Mouse (Mus musculus) adrenal gland, adult 18-20 months (tissue): ENCODE results near the gene Rassf9. TPM values are rescaled to one million over a fixed set of nuclear protein-coding genes. Genes with fewer than 3 reads are reported as not detected.
A peak's percentile ranks its signal among the peaks of the same experiment; 100 is the strongest.

Experiments used
- DNase-seq, 2 experiments: peaks; one replicate each; pipeline ENCODE4 v3.0.0; 2021 to 2022; ENCODE audit warnings: low spot score in 2 of 2
- long read RNA-seq, 2 experiments: library from polyadenylated mRNA; stranded (forward); transcript quantifications; one replicate each; pipeline ENCODE4 v2.0.0; 2021
- total RNA-seq, 2 experiments: library from RNA; stranded (reverse); gene quantifications; 1 replicate in 1 of 2; 2 replicates in 1 of 2; pipeline ENCODE4 v1.2.3; 2021

Gene Rassf9
- total RNA-seq = 1 to 10 TPM; 4.0 to 4.5 TPM
- long read RNA-seq, experiment 1, full-length matches to known transcripts = 1 of 1 reads
- long read RNA-seq, experiment 1, partial matches to known transcripts = 0 of 1 reads
- long read RNA-seq, experiment 1, other reads (novel, unspliced or antisense) = 0 of 1 reads
- long read RNA-seq, experiment 2, full-length matches to known transcripts = 1 of 1 reads
- long read RNA-seq, experiment 2, partial matches to known transcripts = 0 of 1 reads
- long read RNA-seq, experiment 2, other reads (novel, unspliced or antisense) = 0 of 1 reads

- DNase-seq = peak in 1 of 2 experiments; percentile 19
These were observed at the start of gene Rassf9 for GRCm38 (mm10) chr10:102511807-102512461. TSS of gene Rassf9 (plus strand) at chr10:102512222.

DNA sequence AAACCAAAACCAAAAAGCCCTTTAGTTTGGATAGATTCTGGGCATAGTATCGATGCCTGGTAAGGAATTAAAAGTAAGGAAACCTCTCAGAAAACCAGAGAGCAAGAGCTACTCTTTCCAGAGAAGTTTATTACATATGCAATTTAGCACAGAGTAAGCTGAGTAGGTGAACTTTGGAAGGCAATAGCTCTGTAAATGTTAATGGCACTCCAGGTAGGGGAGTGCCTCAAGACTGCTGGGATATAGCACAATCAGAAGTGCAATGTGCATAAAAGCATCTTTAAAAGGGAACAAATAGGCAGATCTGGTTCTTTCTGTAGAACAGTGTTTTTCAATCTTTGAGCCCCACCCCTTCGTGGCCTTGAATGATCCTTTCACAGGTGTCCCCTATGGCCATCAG is 42.6 kb upstream of the Rassf9 start:
- no peak for DNase-seq

- no peak for DNase-seq
These were observed 21.6 kb upstream of the Rassf9 start, which contains the start of gene Nts for GRCm38 (mm10) chr10:102490386-102490785. TSS of gene Nts (minus strand) at chr10:102490486.

GRCm38 (mm10) chr10:102491792-102492191 is 20.2 kb upstream of the Rassf9 start:
- DNase-seq = peak; percentile 15 to 27

DNA sequence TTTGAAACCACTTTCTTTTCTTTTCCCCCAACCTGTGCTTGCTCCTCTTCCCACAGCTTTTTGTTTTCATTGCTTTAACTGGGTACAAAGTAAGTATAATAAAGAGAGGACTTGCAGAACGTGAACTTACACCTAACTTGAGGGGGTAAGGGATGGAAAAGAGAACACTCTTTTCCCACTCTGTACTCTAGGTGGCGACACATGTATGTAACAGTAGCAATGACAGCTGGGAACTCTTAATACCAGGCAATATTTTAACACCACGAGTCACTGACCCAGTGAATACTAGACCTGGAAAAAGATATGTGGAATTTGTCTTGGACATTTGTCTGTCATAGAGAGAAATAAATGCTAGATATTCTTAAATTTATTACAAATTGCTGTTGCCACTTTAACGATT is 13.3 kb upstream of the Rassf9 start:
- DNase-seq = no peak

- no peak for DNase-seq
These were observed 4.6 kb upstream of the Rassf9 start for GRCm38 (mm10) chr10:102507386-102507785.

DNA sequence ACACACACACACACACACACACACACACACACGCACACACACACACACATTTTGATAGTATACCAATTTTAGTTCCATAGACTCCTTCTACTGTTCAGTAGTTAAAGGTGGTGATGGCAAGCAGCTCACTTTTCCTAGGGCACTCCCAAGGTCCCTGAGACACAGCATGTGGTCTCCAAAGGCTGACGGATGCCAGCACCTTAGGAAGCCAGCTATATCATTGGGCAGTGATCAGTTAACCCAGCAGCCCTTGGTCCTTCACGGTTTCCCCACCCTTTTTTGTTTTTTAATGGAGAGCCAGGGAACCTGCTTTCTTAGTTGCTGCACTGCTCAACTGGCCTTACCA is 588 bp upstream of the Rassf9 start:
- DNase-seq = no peak

GRCm38 (mm10) chr10:102514159-102514558 is 2.1 kb downstream of the Rassf9 start:
- no peak for DNase-seq

DNA sequence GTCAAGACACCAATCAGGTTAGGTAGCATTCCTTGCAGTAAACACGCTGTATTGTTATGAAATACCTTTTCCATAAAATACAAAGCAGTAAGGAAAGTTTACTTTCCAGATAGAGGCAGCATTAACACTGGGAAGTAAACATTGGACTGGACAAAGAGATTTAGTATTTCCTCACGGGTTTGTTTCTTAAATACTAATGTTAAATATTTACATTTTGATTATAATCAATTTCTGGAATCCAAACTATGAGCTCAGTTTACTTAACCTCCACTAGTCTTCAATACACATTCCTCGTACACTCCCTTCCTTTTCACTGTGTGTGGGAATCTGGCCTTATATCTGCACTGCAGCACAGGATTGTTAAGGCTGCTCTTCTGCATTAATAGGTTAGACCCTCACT is 15.9 kb downstream of the Rassf9 start:
- no peak for DNase-seq

- no peak for DNase-seq
These were observed 41.9 kb downstream of the Rassf9 start for GRCm38 (mm10) chr10:102553941-102554340.

DNA sequence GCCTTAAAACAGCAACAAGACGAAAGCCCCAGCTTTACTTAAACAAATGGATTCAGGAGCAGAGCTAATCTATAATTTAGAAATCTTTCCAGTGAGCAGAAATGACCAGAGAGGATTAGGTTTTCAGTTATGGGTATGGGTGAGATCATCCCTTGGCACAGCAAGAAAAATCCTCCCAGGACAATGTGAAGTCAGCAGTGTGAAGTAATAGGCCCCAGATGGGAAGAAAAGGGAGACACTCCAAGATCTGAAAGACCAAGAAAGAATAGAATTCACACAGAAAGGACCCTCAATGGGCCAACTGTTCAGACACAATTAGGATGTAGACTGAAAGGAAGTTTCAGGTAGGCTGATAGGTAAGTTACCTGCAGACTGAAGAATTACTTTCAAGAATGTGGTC is 50.5 kb downstream of the Rassf9 start:
- no peak for DNase-seq

DNA sequence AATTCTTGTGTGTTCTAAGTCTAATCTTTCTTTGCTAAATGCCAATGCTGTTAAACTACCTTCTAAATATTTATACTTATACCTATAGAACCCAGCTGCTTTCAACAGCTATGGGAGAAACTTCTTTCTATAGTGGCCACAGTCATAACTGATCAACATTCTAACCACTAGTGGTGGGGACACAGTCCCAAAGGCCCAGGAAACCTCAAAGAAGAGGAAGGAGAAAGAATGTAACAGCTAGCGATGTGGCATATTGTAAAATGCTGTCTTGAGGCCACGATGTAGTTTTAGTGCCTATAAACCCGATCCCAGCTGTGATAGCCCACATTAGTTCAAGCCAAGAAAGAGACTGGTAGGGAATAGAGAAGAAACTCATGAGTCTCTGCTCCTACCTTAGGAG is 65.9 kb downstream of the Rassf9 start:
- no peak for DNase-seq

DNA sequence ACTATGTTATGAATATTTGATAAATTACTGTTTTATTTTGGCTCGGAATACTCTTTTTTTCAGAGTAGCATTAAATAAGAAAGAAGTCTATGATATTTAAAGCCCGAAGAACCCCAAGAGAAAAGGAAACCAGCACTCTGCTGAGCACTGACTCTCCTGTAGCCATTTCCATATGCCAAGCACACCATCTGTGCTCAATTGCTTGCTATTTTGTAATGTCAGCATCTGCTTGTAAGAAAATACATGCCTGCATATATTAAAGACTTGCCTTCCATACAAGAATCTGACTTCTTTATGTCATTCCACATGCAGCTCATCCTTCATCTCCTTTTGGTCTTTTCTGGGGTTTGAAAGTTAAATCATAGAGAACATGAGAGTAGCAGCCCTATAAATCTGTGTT is 82.3 kb downstream of the Rassf9 start:
- DNase-seq = no peak

Other genes starting within 250 kb of the Rassf9 start
- gene Nts, start 21.7 kb upstream of the Rassf9 start, total RNA-seq = not detected